Mouse (Mus musculus): Measurements from ENCODE around the gene Spp1. TPM values are rescaled to one million over a fixed set of nuclear protein-coding genes. Genes with fewer than 3 reads are reported as not detected.

The Spp1 gene
- total RNA-seq (2017), result 8.1 and 10.8 TPM in 2 replicates

DNA sequence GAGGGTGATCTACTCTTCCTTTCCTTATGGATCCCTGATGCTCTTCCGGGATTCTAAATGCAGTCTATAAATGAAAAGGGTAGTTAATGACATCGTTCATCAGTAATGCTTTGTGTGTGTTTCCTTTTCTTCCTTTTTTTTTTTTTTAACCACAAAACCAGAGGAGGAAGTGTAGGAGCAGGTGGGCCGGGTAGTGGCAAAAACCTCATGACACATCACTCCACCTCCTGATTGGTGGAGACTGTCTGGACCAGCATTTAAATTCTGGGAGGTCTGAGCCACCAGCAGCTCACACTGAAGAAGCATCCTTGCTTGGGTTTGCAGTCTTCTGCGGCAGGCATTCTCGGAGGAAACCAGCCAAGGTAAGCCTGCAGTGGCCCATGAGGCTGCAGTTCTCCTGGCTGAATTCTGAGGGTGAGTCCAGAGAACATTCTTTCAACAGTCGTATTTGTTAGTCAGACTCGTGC lies at the start of gene Spp1:
Gene Spp1, plus strand, starts transcription at position 284 of the 467 bp plus-strand sequence.
- ATAC-seq (replicated peaks in 1 of 2; ENCODE audit: insufficient read depth in 1 of 2, low FRiP score in 2 of 2, low TSS enrichment in 1 of 2, low read depth in 1 of 2, poor library complexity in 2 of 2, severe bottlenecking in 2 of 2), result peak; percentile 98 to 99

- ATAC-seq (replicated peaks in 1 of 2; ENCODE audit: insufficient read depth in 1 of 2, low FRiP score in 2 of 2, low TSS enrichment in 1 of 2, low read depth in 1 of 2, poor library complexity in 2 of 2, severe bottlenecking in 2 of 2), result no peak
Measured at GRCm38 (mm10) chr5:104385521-104385920, 49.4 kb upstream of the Spp1 start.

GRCm38 (mm10) chr5:104386908-104387307 lies 48.0 kb upstream of the Spp1 start:
- ATAC-seq (replicated peaks in 1 of 2; ENCODE audit: insufficient read depth in 1 of 2, low FRiP score in 2 of 2, low TSS enrichment in 1 of 2, low read depth in 1 of 2, poor library complexity in 2 of 2, severe bottlenecking in 2 of 2), result no peak

GRCm38 (mm10) chr5:104390962-104391361 lies 44.0 kb upstream of the Spp1 start:
- ATAC-seq (replicated peaks in 1 of 2; ENCODE audit: insufficient read depth in 1 of 2, low FRiP score in 2 of 2, low TSS enrichment in 1 of 2, low read depth in 1 of 2, poor library complexity in 2 of 2, severe bottlenecking in 2 of 2), result no peak

DNA sequence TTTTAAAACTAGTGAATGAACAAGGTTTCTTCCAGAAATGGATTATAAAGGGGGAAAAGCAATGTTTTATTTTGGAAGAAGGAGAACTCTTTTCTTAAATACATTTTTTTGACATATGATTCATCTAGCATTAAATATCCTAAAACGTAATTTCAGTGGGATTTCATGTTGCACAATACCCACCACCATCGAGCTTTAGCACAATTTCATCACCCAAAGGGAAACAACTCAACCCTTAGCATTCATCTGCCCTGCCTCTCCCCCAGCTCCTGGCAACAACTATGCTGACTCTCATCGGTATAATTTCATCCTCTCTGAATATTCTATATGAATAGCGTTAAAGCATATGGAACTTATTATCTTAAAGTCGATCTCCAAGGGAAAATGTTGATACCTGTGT lies 42.1 kb upstream of the Spp1 start:
- no peak for ATAC-seq (replicated peaks in 1 of 2; ENCODE audit: insufficient read depth in 1 of 2, low FRiP score in 2 of 2, low TSS enrichment in 1 of 2, low read depth in 1 of 2, poor library complexity in 2 of 2, severe bottlenecking in 2 of 2)

GRCm38 (mm10) chr5:104396286-104396685 lies 38.6 kb upstream of the Spp1 start:
- peak in 1 of 2 experiments; percentile 25; a peak in 1 of 4 replicates for ATAC-seq (replicated peaks in 1 of 2; ENCODE audit: insufficient read depth in 1 of 2, low FRiP score in 2 of 2, low TSS enrichment in 1 of 2, low read depth in 1 of 2, poor library complexity in 2 of 2, severe bottlenecking in 2 of 2)

DNA sequence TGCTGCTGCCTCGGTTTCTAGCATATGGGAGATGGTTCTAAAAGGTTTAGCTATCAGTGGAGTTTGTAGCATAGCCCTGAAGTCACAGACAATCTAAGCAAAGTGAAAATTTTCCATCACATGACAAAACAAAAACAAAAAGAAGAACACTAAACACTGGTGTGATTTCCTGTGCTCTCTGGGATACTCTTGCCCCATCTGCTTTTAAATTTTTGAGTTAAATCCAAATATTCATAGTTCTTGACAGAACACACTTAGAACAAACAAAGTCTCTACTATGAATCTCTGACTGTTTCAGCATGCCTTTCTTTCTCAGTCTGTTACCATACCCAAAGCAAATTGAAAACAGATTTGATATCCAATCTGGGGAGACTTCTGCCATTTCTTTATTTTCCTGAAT lies 36.9 kb upstream of the Spp1 start:
- ATAC-seq (replicated peaks in 1 of 2; ENCODE audit: insufficient read depth in 1 of 2, low FRiP score in 2 of 2, low TSS enrichment in 1 of 2, low read depth in 1 of 2, poor library complexity in 2 of 2, severe bottlenecking in 2 of 2), result no peak

GRCm38 (mm10) chr5:104399291-104399950 lies 35.5 kb upstream of the Spp1 start:
- ATAC-seq (replicated peaks in 1 of 2; ENCODE audit: insufficient read depth in 1 of 2, low FRiP score in 2 of 2, low TSS enrichment in 1 of 2, low read depth in 1 of 2, poor library complexity in 2 of 2, severe bottlenecking in 2 of 2), result no peak

- no peak for ATAC-seq (replicated peaks in 1 of 2; ENCODE audit: insufficient read depth in 1 of 2, low FRiP score in 2 of 2, low TSS enrichment in 1 of 2, low read depth in 1 of 2, poor library complexity in 2 of 2, severe bottlenecking in 2 of 2)
Measured at GRCm38 (mm10) chr5:104399970-104400369, 34.9 kb upstream of the Spp1 start.

DNA sequence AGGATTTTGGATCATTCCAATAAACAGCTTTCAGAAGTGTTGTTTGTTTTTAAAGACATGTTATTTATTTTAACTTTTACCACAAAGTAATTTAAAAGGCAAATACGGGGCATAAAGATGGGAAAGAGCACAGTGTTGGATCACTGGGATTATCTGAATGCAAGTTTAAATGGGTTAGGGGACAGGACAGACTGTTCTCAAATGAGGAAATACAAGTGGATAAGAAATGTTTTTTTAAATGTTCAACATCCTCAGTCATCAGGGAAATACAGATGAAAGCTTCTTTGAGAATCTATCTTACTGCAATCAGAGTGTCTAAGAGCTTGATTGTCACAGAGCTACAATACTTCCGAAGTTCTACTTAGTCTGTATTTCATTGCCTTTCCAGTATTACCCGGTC lies 32.3 kb upstream of the Spp1 start:
- ATAC-seq (replicated peaks in 1 of 2; ENCODE audit: insufficient read depth in 1 of 2, low FRiP score in 2 of 2, low TSS enrichment in 1 of 2, low read depth in 1 of 2, poor library complexity in 2 of 2, severe bottlenecking in 2 of 2), result no peak

- no peak for ATAC-seq (replicated peaks in 1 of 2; ENCODE audit: insufficient read depth in 1 of 2, low FRiP score in 2 of 2, low TSS enrichment in 1 of 2, low read depth in 1 of 2, poor library complexity in 2 of 2, severe bottlenecking in 2 of 2)
Measured at GRCm38 (mm10) chr5:104403351-104403750, 31.6 kb upstream of the Spp1 start.

GRCm38 (mm10) chr5:104404551-104404950 lies 30.4 kb upstream of the Spp1 start:
- ATAC-seq (replicated peaks in 1 of 2; ENCODE audit: insufficient read depth in 1 of 2, low FRiP score in 2 of 2, low TSS enrichment in 1 of 2, low read depth in 1 of 2, poor library complexity in 2 of 2, severe bottlenecking in 2 of 2), result no peak

DNA sequence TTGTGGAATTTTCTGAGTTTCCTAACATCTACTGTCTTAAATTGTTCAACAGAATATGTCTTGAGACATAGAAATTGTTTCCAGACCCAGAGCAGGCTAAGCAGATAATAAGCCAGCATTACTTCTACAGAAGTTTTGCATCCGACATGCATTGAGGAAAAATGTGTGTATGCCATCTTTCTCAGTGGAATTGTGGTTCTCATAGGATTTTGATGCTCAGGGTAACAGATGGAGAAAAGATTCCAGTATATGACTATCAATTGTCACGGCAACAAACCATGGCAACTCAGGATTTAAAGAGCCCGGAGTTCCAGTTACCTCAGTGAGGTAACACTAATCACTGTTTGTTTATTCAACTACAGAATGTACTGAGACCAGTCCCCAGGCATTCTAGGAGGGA lies 29.9 kb upstream of the Spp1 start:
- ATAC-seq (replicated peaks in 1 of 2; ENCODE audit: insufficient read depth in 1 of 2, low FRiP score in 2 of 2, low TSS enrichment in 1 of 2, low read depth in 1 of 2, poor library complexity in 2 of 2, severe bottlenecking in 2 of 2), result no peak

- ATAC-seq (replicated peaks in 1 of 2; ENCODE audit: insufficient read depth in 1 of 2, low FRiP score in 2 of 2, low TSS enrichment in 1 of 2, low read depth in 1 of 2, poor library complexity in 2 of 2, severe bottlenecking in 2 of 2), result no peak
Measured at GRCm38 (mm10) chr5:104406756-104407155, 28.2 kb upstream of the Spp1 start.

- peak; percentile 56 to 64; a peak in 2 of 4 replicates for ATAC-seq (replicated peaks in 1 of 2; ENCODE audit: insufficient read depth in 1 of 2, low FRiP score in 2 of 2, low TSS enrichment in 1 of 2, low read depth in 1 of 2, poor library complexity in 2 of 2, severe bottlenecking in 2 of 2)
Measured at GRCm38 (mm10) chr5:104407541-104408231, 27.2 kb upstream of the Spp1 start.

GRCm38 (mm10) chr5:104408549-104408948 lies 26.4 kb upstream of the Spp1 start:
- ATAC-seq (replicated peaks in 1 of 2; ENCODE audit: insufficient read depth in 1 of 2, low FRiP score in 2 of 2, low TSS enrichment in 1 of 2, low read depth in 1 of 2, poor library complexity in 2 of 2, severe bottlenecking in 2 of 2), result peak in 1 of 2 experiments; percentile 10; a peak in 1 of 4 replicates

- no peak for ATAC-seq (replicated peaks in 1 of 2; ENCODE audit: insufficient read depth in 1 of 2, low FRiP score in 2 of 2, low TSS enrichment in 1 of 2, low read depth in 1 of 2, poor library complexity in 2 of 2, severe bottlenecking in 2 of 2)
Measured at GRCm38 (mm10) chr5:104415999-104416398, 18.9 kb upstream of the Spp1 start.

- ATAC-seq (replicated peaks in 1 of 2; ENCODE audit: insufficient read depth in 1 of 2, low FRiP score in 2 of 2, low TSS enrichment in 1 of 2, low read depth in 1 of 2, poor library complexity in 2 of 2, severe bottlenecking in 2 of 2), result peak; percentile 75 to 80; a peak in 3 of 4 replicates
Measured at GRCm38 (mm10) chr5:104417028-104417427, 17.9 kb upstream of the Spp1 start.

GRCm38 (mm10) chr5:104417721-104418120 lies 17.2 kb upstream of the Spp1 start:
- ATAC-seq (replicated peaks in 1 of 2; ENCODE audit: insufficient read depth in 1 of 2, low FRiP score in 2 of 2, low TSS enrichment in 1 of 2, low read depth in 1 of 2, poor library complexity in 2 of 2, severe bottlenecking in 2 of 2), result no peak
